Mouse (Mus musculus): ENCODE data around the gene Apbb2. TPM values are rescaled to one million over a fixed set of nuclear protein-coding genes. Genes with fewer than 3 reads are reported as not detected.
A peak's percentile ranks its signal among the peaks of the same experiment; 100 is the strongest.

The Apbb2 gene
- total RNA-seq (2021) = 10 to 100 TPM; 57.3 to 64.0 TPM

- intact Hi-C loops (cut with DNase I) = loop anchor here (2.0 to 5.0 kb wide), 5 partner anchors 41 to 232 kb away; partner anchors contain the start of gene Uchl1
These were observed at the start of gene Apbb2 for GRCm38 (mm10) chr5:66618597-66618996. TSS of gene Apbb2 (minus strand) at chr5:66618784.

DNA sequence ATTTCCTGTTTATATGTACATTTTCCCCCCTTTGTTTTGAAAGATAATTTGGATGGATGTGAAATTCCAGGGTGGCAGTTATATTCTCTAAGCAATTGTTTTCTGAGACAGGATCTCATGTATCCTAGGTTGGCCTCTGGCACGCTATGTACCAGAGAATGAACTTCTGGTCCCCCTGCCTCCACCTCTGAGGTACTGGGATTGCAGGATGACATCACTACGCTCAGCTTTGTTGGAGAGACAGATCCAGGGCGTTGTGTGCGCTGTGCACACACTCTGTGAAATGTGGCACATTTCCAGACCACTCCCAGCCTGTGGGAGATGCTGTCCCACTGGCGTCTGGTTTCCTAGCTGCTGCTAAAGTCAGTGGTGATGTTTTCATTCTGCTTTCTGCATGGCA, 35.6 kb upstream of the Apbb2 start:
- no peak for DNase-seq (ENCODE audit: low spot score in 2 of 2)

More at GRCm38 (mm10) chr5:66618597-66618996, at the start of gene Apbb2:
- peak; percentile 95 to 97 for DNase-seq (ENCODE audit: low spot score in 2 of 2)

DNA sequence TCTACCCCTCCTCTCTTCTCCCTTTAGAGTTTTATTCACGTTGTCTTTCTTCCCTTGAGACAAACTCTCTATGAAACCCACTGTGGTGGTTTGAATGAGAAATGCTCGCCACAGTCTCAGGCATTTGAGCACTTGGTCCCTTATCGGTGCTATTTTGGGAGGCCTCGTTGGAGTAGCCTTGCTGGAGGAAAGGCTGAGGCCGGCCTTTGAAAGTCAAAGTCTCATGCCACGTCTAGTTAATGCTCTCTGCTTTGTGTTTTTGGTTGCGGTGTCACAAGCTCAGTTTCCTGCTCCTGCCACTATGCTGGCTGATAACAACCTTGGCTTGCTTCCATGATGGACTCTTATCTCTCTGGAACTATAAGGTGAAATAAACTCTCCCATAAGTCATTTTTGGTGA, 28.9 kb upstream of the Apbb2 start:
- no peak for DNase-seq (ENCODE audit: low spot score in 2 of 2)
- intact Hi-C loops (cut with DNase I) = no loop called here

More for the DNA sequence above, 35.6 kb upstream of the Apbb2 start:
- intact Hi-C loops (cut with DNase I) = no loop called here

DNA sequence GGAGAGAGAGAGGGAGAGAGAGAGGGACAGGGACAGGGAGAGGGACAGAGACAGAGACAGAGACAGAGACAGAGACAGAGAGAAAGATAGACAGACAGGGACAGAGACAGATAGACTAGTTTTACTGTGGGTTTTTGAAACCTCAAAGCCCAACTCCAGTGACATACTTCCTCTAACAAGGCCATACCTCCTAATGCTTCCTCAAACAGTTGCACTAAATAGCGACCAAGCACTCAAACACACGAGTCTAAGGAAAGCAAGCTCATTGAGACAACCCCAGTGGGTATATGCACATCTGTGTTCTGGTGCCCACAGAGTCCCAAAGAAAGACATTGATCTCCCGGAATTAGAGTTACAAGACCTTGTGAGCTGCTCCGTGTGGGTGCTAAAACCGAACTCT, 24.7 kb upstream of the Apbb2 start:
- intact Hi-C loops (cut with DNase I) = no loop called here
- DNase-seq (ENCODE audit: low spot score in 2 of 2) = no peak

GRCm38 (mm10) chr5:66642156-66642555, 23.6 kb upstream of the Apbb2 start:
- intact Hi-C loops (cut with DNase I) = no loop called here

DNA sequence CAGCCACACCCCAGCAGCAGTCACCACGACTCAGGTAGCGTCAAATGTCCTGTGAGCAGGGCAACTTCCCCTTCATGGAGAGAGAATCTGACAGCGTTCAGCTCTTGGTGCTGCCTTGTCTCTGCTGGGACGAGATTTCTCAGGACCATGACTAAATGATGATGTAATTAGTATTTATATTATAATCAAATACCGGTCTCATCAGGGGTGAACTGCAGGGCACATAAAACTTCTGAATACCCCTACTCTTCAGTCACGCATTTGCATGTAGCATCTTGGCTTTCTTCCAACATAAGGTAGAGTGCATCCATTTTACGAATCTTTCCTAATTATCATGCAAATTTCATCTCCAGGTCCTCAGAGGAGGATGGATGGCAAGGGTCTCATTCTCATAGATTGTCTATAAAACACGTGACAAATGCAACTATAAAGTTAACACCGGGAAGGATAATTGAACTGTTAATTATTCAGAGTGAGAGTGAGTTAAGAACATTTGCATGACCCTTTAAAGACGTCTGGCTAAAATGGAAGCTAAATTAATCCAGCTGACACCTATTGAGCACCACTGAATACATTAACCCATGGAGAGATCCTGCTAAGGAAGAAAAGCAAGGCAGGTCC, 17.0 kb upstream of the Apbb2 start:
- DNase-seq (ENCODE audit: low spot score in 2 of 2) = no peak
- intact Hi-C loops (cut with DNase I) = no loop called here

More at GRCm38 (mm10) chr5:66642156-66642555, 23.6 kb upstream of the Apbb2 start:
- no peak for DNase-seq (ENCODE audit: low spot score in 2 of 2)

- no peak for DNase-seq (ENCODE audit: low spot score in 2 of 2)
- intact Hi-C loops (cut with DNase I) = no loop called here
These were observed 9.2 kb upstream of the Apbb2 start for GRCm38 (mm10) chr5:66627805-66628204.

- DNase-seq (ENCODE audit: low spot score in 2 of 2) = peak; percentile 86 to 92
- intact Hi-C loops (cut with DNase I) = no loop called here
These were observed 1.6 kb upstream of the Apbb2 start for GRCm38 (mm10) chr5:66620191-66620625.

DNA sequence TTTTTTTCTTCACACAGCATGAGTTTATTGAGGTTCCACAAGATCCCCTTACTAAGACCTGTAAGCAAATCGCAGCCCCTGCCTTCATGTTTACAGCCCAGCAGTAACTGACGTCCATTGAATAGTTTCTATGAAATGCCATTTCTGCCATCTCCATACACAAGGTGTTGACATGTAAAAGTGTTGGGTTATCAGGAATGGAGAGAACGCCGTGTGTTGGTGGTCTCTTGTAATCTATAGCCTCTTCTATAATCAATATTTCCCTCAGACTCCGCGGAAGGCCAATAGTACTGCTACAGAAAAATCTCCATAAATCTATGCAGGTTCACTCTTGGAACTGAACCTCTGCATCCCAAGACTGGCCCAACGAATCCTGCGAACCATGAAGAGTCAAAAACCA, 1.1 kb upstream of the Apbb2 start:
- no peak for DNase-seq (ENCODE audit: low spot score in 2 of 2)
- intact Hi-C loops (cut with DNase I) = loop anchor here (2.0 to 5.0 kb wide), 5 partner anchors 42 to 233 kb away; partner anchors contain the start of gene Uchl1

DNA sequence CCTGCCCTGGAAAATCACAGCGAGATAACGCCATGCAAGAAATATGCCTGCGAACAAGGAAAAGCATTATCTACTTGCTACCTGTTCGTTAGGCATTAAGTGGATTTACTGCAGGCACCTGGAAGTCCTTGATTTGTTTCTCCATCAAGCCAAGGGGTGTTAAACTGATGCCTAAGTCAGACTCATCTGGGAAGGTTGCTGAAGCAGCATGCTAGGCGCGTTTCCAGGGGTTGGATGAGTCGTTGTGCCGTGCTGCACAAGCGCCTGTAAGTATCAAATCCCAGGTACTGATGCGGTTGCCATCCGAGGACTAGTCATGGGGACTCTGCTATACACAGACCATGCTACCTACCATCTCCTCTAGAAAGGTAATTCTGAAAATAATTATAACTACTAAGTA, 611 bp upstream of the Apbb2 start:
- DNase-seq (ENCODE audit: low spot score in 2 of 2) = peak in 1 of 2 experiments; percentile 23
- intact Hi-C loops (cut with DNase I) = loop anchor here (2.0 to 5.0 kb wide), 5 partner anchors 42 to 232 kb away; partner anchors contain the start of gene Uchl1

DNA sequence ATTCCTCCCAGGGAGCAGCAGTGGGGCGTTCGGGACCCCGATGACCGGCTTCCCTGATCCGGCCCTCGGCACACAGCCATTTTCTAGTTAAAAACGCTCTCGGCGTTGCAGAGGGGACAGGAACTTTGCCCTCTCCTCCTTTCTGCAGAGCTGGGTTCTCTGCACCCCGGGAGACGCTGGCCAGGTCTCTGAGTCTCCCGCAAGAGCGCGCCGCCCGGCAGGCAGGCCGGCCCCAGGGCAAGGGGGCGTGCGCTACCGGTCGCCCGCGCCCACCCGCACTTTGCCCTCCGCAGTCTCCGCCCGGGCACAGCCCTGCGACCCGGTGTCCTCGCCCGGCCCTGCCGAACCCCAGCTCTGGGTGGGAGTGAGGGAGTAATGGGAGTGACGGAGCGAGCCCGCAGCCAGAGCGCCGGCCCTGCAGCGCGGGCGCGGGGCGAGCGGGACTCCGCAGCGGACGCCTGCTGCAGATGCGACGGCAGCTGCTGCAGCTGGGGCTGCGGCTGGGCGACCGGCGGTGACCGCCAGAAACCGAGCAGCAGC, 593 bp downstream of the Apbb2 start:
- DNase-seq (ENCODE audit: low spot score in 2 of 2) = peak in 1 of 2 experiments; percentile 38

DNA sequence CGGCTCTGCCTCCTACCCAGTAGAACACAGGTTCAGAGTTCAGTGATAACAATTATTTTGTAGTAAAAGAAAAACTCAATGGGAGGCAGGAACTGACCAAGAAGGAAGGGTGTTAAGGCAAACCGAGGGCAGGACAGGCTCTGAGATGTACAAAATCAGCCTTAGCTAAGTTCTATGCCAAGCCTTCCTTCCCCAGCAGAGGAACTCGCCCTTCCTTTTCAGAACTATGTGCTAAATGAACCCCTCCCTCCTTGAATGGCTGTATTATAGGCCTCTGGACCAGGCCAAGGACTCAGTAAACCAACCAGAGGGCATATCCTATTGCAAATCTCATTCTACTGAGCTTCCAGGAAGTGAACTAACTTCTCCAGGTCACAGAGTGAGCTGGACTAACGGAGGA, 3.6 kb downstream of the Apbb2 start:
- DNase-seq (ENCODE audit: low spot score in 2 of 2) = no peak
- intact Hi-C loops (cut with DNase I) = loop anchor here (5.0 kb wide), 4 partner anchors 38 to 193 kb away; partner anchors contain the start of gene Uchl1

More for the DNA sequence above, 593 bp downstream of the Apbb2 start:
- intact Hi-C loops (cut with DNase I) = loop anchor here (2.0 to 5.0 kb wide), 5 partner anchors 41 to 231 kb away; partner anchors contain the start of gene Uchl1

GRCm38 (mm10) chr5:66613725-66614124, 4.9 kb downstream of the Apbb2 start:
- DNase-seq (ENCODE audit: low spot score in 2 of 2) = no peak
- intact Hi-C loops (cut with DNase I) = no loop called here

- intact Hi-C loops (cut with DNase I) = no loop called here
- DNase-seq (ENCODE audit: low spot score in 2 of 2) = no peak
These were observed 5.6 kb downstream of the Apbb2 start for GRCm38 (mm10) chr5:66612964-66613363.

- intact Hi-C loops (cut with DNase I) = no loop called here
These were observed 6.7 kb downstream of the Apbb2 start for GRCm38 (mm10) chr5:66611851-66612250.

GRCm38 (mm10) chr5:66611361-66611760, 7.2 kb downstream of the Apbb2 start:
- no peak for DNase-seq (ENCODE audit: low spot score in 2 of 2)
- intact Hi-C loops (cut with DNase I) = no loop called here

More at GRCm38 (mm10) chr5:66611851-66612250, 6.7 kb downstream of the Apbb2 start:
- no peak for DNase-seq (ENCODE audit: low spot score in 2 of 2)

DNA sequence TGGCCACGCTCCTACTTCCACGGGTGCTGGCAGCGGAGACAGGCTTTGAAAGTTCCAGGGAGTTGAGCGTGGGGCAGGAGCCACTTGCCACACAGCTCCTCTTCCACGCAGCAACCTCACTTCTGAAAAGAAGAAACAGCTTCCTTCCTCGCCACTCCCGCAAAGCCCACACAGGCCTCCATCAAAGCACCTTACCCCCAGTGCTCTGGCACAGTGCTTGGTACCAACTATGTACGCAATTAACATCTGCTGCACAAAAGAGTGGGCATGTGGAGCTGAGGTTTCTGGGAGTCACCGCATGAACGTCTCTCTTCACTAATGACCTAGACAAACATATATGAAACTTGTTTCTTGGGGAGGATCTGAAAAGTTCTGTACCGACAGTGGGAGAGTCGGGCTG, 8.3 kb downstream of the Apbb2 start:
- peak; percentile 27 to 28 for DNase-seq (ENCODE audit: low spot score in 2 of 2)
- intact Hi-C loops (cut with DNase I) = no loop called here

DNA sequence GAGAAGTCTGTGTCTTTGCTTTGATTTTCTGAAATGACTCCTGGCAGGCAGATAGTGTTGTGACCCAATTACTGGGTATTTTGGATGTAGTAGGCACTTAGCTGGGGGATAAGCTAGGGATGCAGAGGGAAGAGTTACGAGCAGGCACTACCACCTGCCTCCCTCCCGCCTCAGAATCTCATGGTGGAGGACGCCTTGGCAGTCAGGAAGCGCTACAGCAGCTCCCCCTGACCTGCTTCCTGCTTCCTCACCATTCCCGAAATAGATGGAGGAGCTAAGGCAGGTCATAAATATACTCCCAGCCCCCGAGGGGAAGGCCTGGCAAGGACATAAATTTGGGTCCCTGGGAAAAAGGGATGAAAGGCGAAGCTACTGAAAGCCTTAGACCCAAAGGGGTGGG, 9.3 kb downstream of the Apbb2 start:
- DNase-seq (ENCODE audit: low spot score in 2 of 2) = peak in 1 of 2 experiments; percentile 30
- intact Hi-C loops (cut with DNase I) = no loop called here

- intact Hi-C loops (cut with DNase I) = no loop called here
- no peak for DNase-seq (ENCODE audit: low spot score in 2 of 2)
These were observed 10.8 kb downstream of the Apbb2 start for GRCm38 (mm10) chr5:66607801-66608200.

GRCm38 (mm10) chr5:66607201-66607600, 11.4 kb downstream of the Apbb2 start:
- no peak for DNase-seq (ENCODE audit: low spot score in 2 of 2)

GRCm38 (mm10) chr5:66605636-66606035, 12.9 kb downstream of the Apbb2 start:
- intact Hi-C loops (cut with DNase I) = no loop called here
- peak in 1 of 2 experiments; percentile 18 for DNase-seq (ENCODE audit: low spot score in 2 of 2)

More at GRCm38 (mm10) chr5:66607201-66607600, 11.4 kb downstream of the Apbb2 start:
- intact Hi-C loops (cut with DNase I) = no loop called here
